Mouse (Mus musculus) forebrain, embryonic 14.5 days (tissue): ENCODE data around the gene Ccer2. TPM values are rescaled to one million over a fixed set of nuclear protein-coding genes. Genes with fewer than 3 reads are reported as not detected.

ENCODE experiments used
- ATAC-seq: fragments of 200-750 bp; cut with Nextera tagmentation; 2 replicates; pipeline ENCODE4 v1.8.0; 2017; ENCODE audit warnings: mild to moderate bottlenecking, moderate library complexity
- DNase-seq: peaks from one replicate; pipeline ENCODE4 v3.0.0-alpha.2; 2015; ENCODE audit warnings: low spot score
- H3K27ac ChIP-seq: fragments of 300-500 bp; sonication (generic); 2 replicates; pipeline ENCODE4 v1.5.1; 2014; ENCODE audit warnings: low read depth, mild to moderate bottlenecking, control low read depth, low read length, moderate library complexity
- H3K27me3 ChIP-seq: fragments of 300-500 bp; sonication (generic); replicated peaks from 2 replicates; pipeline ENCODE4 v1.6.1; 2014; ENCODE audit warnings: low read length, control low read depth, mixed read lengths; ENCODE audit not compliant: control insufficient read depth, insufficient read depth
- H3K36me3 ChIP-seq: fragments of 300-500 bp; sonication (generic); 2 replicates; pipeline ENCODE4 v1.6.1; 2014; ENCODE audit warnings: low read length, control low read depth; ENCODE audit not compliant: control insufficient read depth, insufficient read depth
- H3K4me1 ChIP-seq: fragments of 300-500 bp; sonication (generic); 2 replicates; pipeline ENCODE4 v1.6.1; 2014; ENCODE audit warnings: antibody characterized with exemption, low read length, control low read depth; ENCODE audit not compliant: control insufficient read depth, insufficient read depth
- H3K4me2 ChIP-seq: fragments of 300-500 bp; sonication (generic); 2 replicates; pipeline ENCODE4 v1.6.1; 2014; ENCODE audit warnings: mild to moderate bottlenecking, control low read depth, low read length
- H3K4me3 ChIP-seq: fragments of 300-500 bp; sonication (generic); 2 replicates; pipeline ENCODE4 v1.5.1; 2014; ENCODE audit warnings: low read depth, low read length, control low read depth
- H3K9ac ChIP-seq: fragments of 300-500 bp; sonication (generic); 2 replicates; pipeline ENCODE4 v1.6.1; 2014; ENCODE audit warnings: mild to moderate bottlenecking, low read length, control low read depth, moderate library complexity
- H3K9me3 ChIP-seq: fragments of 300-500 bp; sonication (generic); replicated peaks from 2 replicates; pipeline ENCODE4 v1.6.1; 2016; ENCODE audit warnings: low read length, control low read depth, mixed read lengths; ENCODE audit not compliant: control insufficient read depth
- WGBS: fragments of 180-500 bp; shearing (Covaris S2); extraction: QIAGEN DNeasy Blood & Tissue Kit; methylation state at CpG from one replicate; pipeline ENCODE4 v1.1.7; 2014; 5-methylcytosine and 5-hydroxymethylcytosine counted together
- polyA plus RNA-seq: library from polyadenylated mRNA; unstranded; fragments of >200 nt; fragmentation: Nextera tagmentation; extraction: Ambion mirVana; gene quantifications from 2 replicates; pipeline ENCODE4 v1.2.1, GENCODE M21; 2014

Ccer2 gene
- not detected in 2 replicates for polyA plus RNA-seq

DNA sequence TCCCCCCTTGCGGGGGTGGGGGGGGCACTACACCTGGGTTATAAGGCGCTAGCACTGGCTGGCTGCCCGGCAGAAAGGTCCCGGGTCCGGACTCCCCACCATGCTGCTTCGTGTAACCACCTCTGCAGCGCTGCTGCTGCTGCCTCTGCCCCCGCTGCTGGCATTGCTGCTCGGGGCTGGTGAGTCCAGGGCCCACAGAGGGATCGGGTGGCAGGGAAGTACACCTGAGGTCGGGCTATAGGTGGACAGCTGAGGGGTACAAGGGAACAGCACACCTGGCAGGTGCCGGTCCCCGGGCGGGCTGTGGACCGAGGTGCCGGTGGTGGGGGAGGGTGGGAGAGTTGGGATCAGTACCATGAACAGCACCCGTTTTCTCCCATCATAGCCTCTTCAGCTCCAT, at the start of gene Ccer2:
TSS of gene Ccer2 (plus strand) at position 96 of the 400 bp plus-strand sequence.
- Histone ChIP-seq H3K9ac (0 out of 2 replicates have a peak within 1 kb of the TSS, but pooled peaks have one; percentile 29), H3K27ac (no peak within 1 kb of the TSS), H3K4me3 (no peak within 1 kb of the TSS), H3K9me3 (no peaks in the 10 kb centered on the region), H3K27me3 (no peaks in the 10 kb centered on the region), H3K36me3 (peaks cover 31% of the 10 kb centered on the region), H3K4me1 (no peaks in the 10 kb centered on the region), H3K4me2 (peak within 1 kb of the TSS; percentile 26)
- no peak for ATAC-seq
- DNase-seq: no peak
- WGBS: 2% methylated on average over 17 of the region's 17 CpGs

DNA sequence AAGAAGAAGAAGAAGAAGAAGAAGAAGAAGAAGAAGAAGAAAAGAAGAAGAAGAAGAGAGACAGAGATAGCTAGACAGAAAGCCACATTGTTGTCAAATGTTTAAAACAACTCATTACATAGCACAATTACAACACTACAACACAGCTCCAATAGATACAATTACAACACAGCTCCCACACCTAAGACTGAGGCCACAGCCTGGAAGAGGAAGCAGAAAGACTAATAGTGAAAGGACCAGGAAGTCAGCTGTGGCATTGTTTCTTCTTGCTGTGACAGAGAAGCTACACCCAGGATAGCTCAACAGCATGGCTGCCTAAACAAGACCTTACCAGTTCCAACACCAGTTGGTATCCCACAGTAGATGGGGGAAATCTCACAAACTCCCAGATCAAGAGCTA, 46.5 kb upstream of the Ccer2 start:
- H3K4me1 ChIP-seq: no peaks in the 10 kb centered on the region
- no peak overlapping the region for H3K9ac ChIP-seq
- H3K27me3 ChIP-seq: no peaks in the 10 kb centered on the region
- no peak overlapping the region for H3K4me3 ChIP-seq
- H3K9me3 ChIP-seq: no peaks in the 10 kb centered on the region
- ATAC-seq (no peak), DNase-seq (no peak)
- no peak overlapping the region for H3K27ac ChIP-seq
- no peaks in the 10 kb centered on the region for H3K36me3 ChIP-seq
- no peak overlapping the region for H3K4me2 ChIP-seq

DNA sequence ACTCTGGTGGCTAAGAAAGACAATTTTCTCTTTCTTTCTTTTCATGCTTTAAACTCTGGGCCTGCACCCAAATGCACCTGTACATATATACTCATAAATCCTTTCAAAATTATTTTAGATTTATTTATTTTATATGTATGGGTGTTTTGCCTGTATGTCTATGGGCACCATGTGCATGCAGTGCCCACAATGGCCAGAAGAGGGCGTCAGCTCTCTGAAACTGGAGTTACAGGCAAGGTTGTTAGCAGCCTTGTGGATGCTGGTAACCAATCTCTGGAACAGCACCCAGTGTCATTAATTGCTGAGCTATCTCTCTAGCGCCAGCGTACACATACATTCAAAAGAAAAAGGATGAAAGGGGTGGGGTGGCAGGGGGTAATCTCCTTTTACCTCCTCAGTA, 45.0 kb upstream of the Ccer2 start:
- WGBS: 67% methylated on average over 3 of the region's 3 CpGs
- Histone ChIP-seq H3K9ac (no peak overlapping the region), H3K4me1 (no peaks in the 10 kb centered on the region)

DNA sequence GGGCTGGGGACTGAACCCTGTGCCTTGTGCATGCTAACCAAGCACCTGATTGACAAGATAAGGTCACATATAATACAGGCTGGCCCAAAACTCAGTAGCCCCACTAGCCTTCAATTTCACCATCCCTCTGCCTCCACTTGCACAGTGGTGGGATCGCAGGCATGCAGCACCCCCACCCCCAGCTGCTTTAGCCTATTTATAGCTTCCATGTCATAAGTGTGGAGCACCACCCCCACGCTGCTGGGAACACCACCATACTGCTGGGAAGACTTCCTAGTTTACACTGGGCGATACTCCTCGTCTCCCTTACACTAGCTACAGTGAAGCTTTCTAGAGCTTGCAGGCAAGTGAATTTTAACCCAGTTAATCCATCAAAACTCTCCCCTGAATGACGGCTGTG, 41.3 kb upstream of the Ccer2 start:
- ATAC-seq (no peak), DNase-seq (no peak)
- no peak overlapping the region for H3K4me2 ChIP-seq
- 90% methylated on average over 5 of the region's 5 CpGs for WGBS
- no peaks in the 10 kb centered on the region for H3K9me3 ChIP-seq
- no peaks in the 10 kb centered on the region for H3K4me1 ChIP-seq
- H3K36me3 ChIP-seq: no peaks in the 10 kb centered on the region
- H3K9ac ChIP-seq: no peak overlapping the region
- no peak overlapping the region for H3K27ac ChIP-seq
- no peaks in the 10 kb centered on the region for H3K27me3 ChIP-seq
- no peak overlapping the region for H3K4me3 ChIP-seq

More for the DNA sequence above, 45.0 kb upstream of the Ccer2 start:
- no peak overlapping the region for H3K4me2 ChIP-seq
- DNase-seq: no peak
- no peak overlapping the region for H3K4me3 ChIP-seq
- H3K36me3 ChIP-seq: no peaks in the 10 kb centered on the region
- no peak for ATAC-seq
- no peak overlapping the region for H3K27ac ChIP-seq
- no peaks in the 10 kb centered on the region for H3K27me3 ChIP-seq
- no peaks in the 10 kb centered on the region for H3K9me3 ChIP-seq

DNA sequence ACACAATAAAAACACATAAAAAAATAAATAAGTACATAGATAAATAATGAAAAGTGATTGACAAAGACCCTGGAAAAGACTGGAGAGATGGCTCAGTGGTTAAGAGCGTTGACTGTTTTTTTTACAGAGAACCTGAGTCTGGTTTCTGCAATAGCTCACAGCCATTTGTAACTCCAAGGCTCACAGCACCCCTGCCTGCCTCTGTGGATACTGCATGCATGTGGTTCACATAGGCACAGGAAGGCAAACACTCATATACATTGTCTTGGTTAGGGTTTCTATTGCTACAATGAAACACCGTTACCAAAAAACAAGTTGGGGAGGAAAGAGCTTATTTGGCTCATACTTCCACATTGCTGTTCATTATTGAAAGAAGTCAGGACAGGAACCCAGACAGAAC, 40.4 kb upstream of the Ccer2 start:
- Histone ChIP-seq H3K4me1 (no peaks in the 10 kb centered on the region), H3K27me3 (no peaks in the 10 kb centered on the region), H3K4me2 (no peak overlapping the region), H3K4me3 (no peak overlapping the region), H3K9ac (no peak overlapping the region), H3K36me3 (no peaks in the 10 kb centered on the region), H3K27ac (no peak overlapping the region), H3K9me3 (no peaks in the 10 kb centered on the region)
- DNase-seq (no peak), ATAC-seq (no peak)
- WGBS: 94% methylated on average over 2 of the region's 2 CpGs

DNA sequence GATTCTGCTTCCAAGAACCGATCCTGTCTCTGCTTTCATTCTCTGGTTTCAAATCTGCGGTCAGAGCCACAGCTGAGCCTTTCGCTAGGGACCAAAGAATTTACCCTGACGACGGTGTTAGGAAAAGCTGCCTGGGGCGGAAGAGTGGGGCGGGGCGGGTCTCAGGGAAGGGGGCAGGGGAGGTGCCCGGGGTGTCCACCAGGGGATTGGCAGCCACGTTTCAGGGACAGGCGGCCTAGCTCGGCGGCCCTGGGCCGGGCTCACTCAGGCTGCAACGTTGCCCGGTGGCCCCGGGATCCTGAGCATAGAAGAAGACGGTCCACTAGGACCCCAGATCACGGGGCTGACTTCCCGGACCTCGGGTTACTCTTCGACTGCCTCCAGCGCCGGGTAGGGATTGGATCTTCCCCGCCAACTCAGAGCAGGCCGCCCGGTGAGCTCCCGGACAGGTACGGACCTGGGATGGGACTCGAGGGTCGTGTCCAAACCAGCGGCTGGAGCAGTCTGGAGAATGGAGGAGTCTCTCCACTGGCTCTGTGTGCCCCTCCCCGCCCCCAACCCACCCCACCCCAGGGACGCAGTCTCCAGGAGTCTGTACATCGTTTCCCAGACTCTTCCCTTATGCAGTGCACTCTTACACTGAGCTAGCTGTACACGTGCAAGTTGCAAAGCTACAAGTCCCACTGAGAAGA, 39.2 kb upstream of the Ccer2 start, which contains the start of gene Fbxo17:
TSS of gene Fbxo17 (plus strand) at position 215 of the 692 bp plus-strand sequence.
- WGBS: 3% methylated on average over 33 of the region's 36 CpGs
- DNase-seq: peak; percentile 58

DNA sequence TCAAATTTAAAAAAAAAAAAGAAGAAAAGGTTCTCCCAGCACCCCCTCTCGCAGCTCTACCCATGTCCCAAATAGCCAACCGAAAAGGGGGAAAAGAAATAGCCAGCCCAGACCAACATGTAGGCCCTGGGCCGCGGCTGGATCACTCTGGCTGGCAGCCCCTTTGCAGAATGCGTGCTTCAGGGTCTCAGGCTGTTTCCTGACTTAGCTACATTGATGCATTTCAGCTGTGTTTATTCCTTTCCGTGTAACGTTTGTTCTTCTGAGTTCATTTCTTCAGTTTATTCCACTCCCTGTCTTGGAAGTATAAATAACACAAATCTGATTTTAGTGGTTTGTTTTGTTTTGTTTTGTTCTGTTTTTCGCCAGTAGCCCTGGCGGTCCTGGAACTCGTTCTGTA, 38.2 kb upstream of the Ccer2 start:
- no peak overlapping the region for H3K9ac ChIP-seq
- no peaks in the 10 kb centered on the region for H3K36me3 ChIP-seq
- ATAC-seq (no peak), DNase-seq (no peak)
- H3K27ac ChIP-seq: no peak overlapping the region
- no peak overlapping the region for H3K4me2 ChIP-seq
- H3K4me3 ChIP-seq: no peak overlapping the region
- 89% methylated on average over 10 of the region's 10 CpGs for WGBS
- H3K27me3 ChIP-seq: no peaks in the 10 kb centered on the region
- H3K4me1 ChIP-seq: no peaks in the 10 kb centered on the region
- no peaks in the 10 kb centered on the region for H3K9me3 ChIP-seq

More for the DNA sequence above, 39.2 kb upstream of the Ccer2 start, which contains the start of gene Fbxo17:
- Histone ChIP-seq H3K36me3 (no peaks in the 10 kb centered on the region), H3K9ac (peak within 1 kb of the TSS; percentile 65), H3K4me2 (peak within 1 kb of the TSS; percentile 77), H3K9me3 (no peaks in the 10 kb centered on the region), H3K4me3 (peak within 1 kb of the TSS; percentile 38), H3K27me3 (no peaks in the 10 kb centered on the region), H3K27ac (no peak within 1 kb of the TSS), H3K4me1 (no peaks in the 10 kb centered on the region)
- peak; percentile 70 for ATAC-seq

DNA sequence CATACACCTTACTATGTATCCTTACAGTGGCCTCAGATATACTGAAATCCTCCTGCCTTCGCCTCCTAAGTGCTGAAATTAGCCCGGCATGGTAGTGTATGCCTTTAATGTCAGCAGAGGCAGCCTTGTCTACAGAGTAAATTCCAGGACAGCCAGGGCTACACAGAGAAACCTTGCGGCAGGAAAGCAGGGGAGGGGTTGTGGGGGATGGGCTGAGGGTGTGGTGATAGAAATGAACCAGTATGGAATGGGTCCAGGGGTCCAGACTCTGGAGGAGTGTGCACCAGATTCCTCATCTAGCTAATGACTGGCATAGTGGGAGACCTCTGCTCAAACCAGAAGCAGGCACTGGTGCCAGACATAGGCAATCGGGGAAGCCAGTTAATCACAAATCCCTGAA, 36.8 kb upstream of the Ccer2 start:
- Histone ChIP-seq H3K4me1 (no peaks in the 10 kb centered on the region), H3K4me3 (no peak overlapping the region), H3K27ac (no peak overlapping the region), H3K27me3 (no peaks in the 10 kb centered on the region), H3K4me2 (no peak overlapping the region), H3K9me3 (no peaks in the 10 kb centered on the region), H3K9ac (no peak overlapping the region), H3K36me3 (no peaks in the 10 kb centered on the region)
- DNase-seq (no peak), ATAC-seq (no peak)
- 61% methylated on average over 4 of the region's 4 CpGs for WGBS

DNA sequence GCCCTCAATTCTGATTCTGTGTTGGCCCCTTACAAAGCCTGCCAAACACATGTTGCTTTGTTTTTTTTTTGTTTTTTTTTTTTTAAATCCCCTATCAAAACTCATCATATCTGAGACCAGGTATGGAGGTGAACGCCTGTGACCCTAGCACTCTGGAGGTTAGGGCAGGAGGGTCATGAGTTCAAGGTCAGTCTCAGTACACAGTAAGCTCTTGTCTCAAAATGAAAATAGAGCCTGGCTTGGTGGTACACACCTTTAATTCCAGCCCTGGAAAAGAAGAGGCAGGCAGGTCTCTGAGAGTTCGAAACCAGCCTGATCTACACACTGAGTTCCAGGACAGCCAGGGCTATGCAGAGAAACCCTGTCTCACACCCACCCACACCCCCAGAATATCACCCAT, 36.3 kb upstream of the Ccer2 start:
- H3K4me1 ChIP-seq: no peaks in the 10 kb centered on the region
- H3K9ac ChIP-seq: no peak overlapping the region
- 86% methylated on average over 2 of the region's 2 CpGs for WGBS
- no peak overlapping the region for H3K4me3 ChIP-seq
- ATAC-seq (no peak), DNase-seq (no peak)
- H3K36me3 ChIP-seq: no peaks in the 10 kb centered on the region
- H3K4me2 ChIP-seq: no peak overlapping the region
- H3K9me3 ChIP-seq: no peaks in the 10 kb centered on the region
- H3K27ac ChIP-seq: no peak overlapping the region
- H3K27me3 ChIP-seq: no peaks in the 10 kb centered on the region
